Mouse (Mus musculus) embryo, embryonic 11.5 days (tissue): ENCODE measurements at regions not wholly inside any gene's neighbourhood (a gene's known extent, or its start where the extent isn't known, plus 50 kb on each side); places are given as distances from the start of the nearest gene placed in this dataset.
A peak's percentile ranks its signal among the peaks of the same experiment; 100 is the strongest.

Source experiments
- DNase-seq: peaks from one replicate; pipeline ENCODE4 v3.0.0-alpha.2; 2012; ENCODE audit warnings: low read depth, low spot score

DNA sequence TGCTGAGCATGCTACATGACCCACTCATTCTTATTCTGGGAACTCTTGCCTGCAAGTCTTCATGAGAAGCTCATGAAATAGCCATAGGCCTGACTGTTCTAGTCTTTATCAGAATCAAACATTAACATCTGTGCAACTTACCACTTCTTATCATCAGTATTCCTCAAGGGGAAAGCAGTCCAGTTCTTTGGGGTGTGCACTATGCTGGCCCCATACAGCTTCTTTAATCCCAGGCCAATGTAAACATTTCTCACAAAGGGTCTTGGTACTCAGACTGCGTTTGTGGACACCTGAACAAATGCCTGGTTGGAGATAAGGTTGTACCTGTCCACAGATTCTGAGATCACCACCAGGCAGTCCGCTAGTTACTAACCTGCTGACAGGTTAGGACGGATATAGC, 51.3 kb downstream of the 3110018I06Rik start:
- no peak for DNase-seq

DNA sequence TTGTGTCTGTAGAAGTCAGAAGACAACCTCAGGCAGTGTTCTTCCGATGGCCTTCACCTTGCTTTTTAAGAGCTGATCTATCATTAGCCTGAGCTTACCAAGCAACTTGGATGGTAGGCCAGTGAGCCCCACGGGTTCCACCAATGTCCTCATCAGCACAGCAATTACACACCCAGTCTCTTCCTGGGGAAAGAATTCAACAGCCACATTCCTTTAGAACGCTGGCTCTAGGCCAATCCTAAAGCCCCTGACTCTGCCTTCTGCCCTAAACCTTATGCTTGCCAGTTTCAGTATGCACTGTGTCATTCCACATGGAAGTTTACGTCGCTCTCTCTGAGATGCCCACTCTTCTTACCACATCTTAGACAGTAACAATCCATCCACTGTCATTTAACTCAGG, 52.8 kb downstream of the 3110018I06Rik start:
- DNase-seq = no peak

DNA sequence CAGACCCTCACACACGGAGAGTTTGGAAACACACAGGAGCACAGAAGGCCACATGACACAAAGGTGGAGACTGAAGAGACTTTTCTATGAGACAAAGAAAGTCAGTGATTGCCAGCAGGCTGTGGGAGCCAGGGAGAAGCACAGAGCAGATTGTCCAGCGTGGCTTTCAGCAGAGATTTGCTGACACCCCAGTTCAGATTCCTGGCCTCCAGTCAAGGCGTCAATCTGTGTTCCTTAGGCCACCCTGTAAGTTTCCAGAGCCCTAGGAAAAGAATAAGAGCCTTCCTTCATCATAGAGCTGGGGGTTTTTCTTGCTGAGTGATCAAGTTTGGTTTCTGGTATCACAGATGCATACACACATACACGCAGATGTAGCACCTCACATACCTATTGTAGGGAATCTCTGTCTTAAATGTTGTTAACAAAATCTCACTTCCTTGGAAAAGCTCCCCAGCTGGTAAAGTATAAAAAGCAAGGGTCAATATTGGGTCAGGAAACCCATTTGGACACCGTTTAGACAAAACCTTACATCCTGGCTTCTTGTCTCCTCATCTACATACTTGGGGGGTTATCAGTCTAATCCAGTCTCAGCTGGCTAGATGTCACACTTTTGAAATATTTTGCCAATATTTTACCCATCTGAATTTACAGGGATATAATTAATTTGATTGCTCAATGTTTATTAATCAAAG, 58.9 kb downstream of the 3110018I06Rik start:
- no peak for DNase-seq

DNA sequence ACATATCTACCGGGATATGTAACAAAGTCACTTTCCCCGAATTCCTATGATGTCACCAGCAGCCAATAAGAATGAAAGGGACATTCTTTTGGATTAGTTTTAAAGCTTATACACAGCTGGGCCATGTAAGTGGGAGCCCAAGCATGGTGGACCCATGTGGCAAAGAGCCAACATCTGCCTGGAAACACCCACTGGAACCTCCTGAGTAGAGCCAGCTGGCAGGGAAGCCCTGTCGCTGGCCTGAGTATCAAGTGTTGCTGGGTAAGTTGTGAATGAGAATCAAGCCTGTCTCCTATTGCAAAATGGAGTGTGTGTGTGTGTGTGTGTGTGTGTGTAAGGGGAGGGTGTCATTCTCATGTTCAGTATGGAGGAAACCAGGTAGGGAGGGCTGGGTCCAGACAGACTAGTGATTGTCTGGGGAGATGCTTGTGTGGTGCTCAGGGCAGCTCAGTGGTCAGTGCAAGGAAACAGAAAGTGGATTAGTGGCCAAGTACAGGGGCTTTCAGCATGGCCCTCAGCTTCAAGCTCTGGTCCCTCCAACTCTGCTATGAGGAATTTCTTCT, 59.5 kb downstream of the 3110018I06Rik start:
- DNase-seq = peak; percentile 11

DNA sequence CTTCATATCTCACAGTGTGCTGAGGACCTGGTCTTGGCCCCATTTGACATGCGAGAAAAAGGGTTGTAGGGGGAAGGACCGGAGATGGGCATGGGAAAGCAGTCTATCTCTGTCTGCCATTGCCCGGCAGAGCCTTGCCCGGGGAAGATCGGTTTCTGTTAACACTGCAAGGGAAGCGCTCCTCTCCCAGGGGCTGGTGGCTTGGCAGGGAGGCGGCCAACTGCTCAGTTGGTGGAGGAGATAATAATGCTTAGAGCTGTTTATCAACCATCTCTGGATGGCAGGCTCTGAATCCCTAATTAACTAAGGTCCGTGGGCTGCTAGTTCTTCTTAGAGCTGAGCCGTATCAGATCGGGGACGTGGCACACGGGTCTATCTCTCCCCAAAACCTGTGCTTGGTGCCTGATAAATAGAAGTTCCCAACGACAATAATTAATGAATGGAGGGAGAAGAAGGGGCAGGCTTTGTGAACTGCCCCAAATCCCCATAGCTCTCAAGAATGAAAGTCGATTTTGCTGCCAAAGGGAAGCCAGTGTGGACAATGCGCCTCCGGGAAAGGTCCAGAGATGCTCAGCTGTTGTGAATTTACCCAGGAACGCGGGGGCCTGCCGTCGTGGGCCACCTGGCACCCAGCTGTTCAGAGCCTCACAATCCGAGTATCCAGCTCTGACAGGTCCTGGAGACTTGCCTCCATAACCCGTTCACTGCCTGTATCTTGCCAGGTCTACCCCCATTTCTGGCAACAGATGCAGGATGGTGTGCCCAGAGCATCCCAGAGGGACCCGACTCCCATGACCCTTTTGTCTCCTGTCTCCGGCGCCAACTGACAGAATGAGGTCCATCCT, 61.2 kb downstream of the 3110018I06Rik start:
- no peak for DNase-seq

DNA sequence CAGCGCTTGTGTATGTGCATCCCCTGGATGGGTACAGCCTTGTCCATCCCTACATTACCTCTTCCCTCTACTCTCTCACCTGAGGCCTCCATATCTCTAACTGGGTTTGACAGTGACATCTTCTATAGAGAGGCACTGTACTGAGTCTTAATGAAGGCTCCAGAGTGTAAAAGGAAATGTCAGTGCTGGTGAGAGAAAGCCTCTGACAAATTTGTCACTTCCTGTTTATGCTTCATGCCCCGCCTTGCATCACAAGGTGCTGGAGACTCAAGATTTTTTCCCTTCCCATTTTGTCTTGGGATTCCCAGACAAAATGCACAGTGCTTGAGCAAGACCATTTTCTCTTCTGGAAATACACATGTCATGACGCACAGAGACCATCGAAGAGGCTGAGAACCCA, 70.8 kb downstream of the 3110018I06Rik start:
- DNase-seq = no peak

DNA sequence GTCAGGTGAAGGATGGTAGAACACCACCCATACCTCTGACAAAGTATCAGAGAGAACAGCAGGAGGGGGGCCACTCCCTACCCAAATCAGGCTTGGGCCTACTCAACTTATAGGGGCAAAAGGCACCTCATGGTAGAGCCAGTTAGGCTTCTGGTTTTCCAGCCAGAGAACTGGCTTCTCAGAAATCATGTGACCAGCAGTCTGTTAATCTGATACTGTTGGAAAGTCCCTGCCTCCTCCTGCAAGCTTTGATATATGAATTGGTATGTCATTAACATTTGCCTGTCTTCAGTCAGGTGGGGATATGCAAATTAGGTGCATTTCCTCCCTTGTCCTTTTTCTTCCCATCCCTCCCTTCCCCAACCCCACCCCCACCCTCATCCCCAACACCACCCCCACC, 71.7 kb downstream of the 3110018I06Rik start:
- DNase-seq = no peak

DNA sequence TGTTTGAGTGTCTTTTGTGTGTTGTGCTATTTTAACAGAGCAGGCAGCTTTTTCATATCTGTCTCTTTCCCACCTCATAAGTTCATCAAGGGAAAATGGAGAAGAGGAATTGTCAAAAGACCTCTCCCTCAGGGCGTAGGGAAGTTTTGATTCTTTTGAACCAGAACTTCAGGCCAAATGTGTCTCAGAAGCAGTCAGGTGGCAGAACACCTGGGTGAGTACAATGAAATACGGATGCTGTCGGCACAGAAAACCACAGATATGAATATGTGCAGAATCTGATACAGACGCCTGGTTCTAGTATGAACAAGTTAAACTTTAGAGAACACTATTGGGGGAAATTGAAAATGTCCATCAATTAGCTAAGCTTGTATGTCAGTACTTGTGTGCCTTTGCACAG, 84.2 kb downstream of the 3110018I06Rik start:
- no peak for DNase-seq

DNA sequence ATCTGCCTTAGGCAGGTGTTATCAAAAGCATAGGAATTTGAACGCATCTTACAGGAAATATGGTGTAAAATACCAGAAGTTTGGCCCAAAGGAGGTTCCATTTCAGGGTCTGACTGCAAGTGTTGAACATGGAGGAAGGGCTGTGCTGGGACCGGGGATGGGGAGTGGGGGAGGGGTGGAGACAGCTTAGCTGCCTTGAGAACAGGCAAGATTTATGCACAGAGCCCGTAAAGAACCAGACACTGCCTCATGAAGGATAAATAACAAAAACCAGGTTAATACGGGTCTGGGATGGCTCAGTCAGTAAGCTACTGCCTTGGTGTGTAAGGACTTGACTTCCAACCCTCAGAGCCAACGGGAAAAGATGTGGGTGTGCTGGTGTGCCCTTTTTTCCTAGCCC, 91.1 kb downstream of the 3110018I06Rik start:
- peak; percentile 16 for DNase-seq

DNA sequence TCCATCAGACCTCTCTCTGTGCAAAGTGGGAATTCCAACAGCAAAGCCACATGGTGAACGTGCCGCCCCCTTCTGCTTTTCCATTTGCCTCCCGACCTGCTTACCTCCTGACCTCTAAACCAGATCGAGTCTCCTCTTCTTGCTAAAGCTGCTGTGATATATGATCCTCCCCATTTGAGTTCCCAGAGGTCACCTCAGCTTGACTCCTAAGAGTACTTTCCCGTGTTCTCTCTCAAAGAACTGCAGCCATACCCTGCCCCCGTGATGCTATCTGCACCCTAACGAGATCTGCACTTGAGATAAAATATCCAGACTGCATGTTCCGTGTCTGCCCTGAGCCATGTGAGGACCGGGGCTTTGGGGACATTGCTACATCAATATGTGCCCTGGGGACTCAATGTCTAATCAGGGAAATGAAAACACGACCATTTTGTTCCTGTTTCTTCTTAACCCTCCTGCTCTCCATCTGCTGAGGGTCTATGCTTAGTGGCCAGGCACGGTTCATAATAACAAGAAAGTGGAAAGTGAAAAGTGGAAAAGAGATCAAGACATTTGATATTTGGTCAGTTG, 94.8 kb downstream of the 3110018I06Rik start:
- DNase-seq = no peak

DNA sequence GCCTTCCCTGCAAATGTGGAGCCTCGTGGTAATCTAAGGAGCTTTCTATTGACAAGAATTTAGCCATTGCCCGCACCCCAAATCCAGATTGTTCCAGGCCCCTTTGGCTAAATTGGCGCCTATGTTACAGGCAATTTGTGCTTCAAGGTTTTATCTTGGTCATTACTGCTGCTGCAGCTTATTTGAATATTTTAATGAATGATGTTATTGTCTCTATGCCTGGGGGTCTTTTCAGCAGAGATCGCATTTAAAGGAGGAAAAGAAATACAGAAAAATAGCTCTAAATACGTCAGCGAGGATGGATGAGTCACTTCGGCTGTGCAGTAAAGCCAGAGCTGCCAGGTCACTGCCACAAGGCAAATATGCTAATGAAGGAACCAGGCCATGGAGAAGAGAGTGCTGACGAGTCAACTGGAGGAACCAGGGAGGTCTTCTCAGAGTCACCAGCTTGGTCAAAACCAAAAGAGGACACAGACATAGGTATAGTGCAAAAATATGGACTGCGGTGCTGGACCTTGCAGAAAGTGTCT, 97.3 kb downstream of the 3110018I06Rik start:
- no peak for DNase-seq

DNA sequence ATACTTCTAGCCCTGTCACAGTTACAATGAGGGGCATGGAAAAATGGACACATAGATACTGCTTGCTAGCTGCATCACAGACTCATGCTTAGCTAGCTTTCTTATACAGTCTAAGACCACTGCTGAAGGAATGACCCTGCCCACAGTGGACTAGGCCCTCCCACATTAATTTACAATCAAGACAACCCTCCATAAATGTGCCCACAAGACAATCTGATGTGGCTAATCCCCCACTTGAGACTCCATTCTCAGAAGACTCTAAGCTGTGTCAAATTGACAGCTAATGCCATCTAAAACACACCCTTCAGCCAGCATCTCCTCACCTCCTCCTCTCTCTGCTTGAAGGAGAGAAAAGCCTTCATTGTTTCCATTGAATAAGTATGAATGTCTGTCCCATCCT, 107.8 kb downstream of the 3110018I06Rik start:
- DNase-seq = no peak

DNA sequence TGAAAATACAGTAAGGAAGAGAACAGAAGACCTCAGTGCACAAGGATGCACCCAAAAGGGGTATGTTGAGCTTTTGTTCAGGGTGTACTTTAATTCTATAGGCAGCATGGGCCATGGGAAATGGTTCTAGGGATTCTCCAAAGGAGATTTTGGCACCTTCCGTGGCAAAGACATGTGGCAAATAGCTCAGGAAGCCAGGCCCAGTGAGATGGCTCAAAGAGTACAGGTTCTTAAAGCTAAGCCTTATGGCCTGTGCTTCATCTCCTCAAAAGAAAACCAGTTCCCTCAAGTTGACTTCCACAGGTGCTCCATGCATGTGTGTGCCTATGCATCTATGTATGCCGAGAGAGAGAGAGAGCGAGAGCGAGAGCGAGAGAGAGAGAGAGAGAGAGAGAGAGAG, 112.1 kb downstream of the 3110018I06Rik start:
- DNase-seq = no peak

DNA sequence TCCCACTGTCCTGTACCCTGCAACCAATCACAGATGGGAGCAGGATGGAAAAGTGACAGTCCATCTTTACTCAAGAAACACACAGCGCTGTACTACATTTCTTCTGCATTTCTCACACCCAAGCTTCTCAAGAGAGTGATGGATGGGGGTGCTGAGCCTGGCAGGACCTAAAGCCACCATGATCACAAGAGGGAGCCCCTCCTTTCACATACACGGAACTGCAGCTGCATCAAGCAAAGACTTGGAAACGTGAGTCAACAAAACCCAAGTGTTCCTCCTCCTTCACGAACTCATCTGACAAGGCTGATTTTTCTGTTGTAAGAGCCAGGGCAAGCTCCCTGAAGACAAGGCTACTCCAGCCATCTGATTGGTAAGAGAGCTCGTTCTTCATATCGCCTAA, 120.5 kb downstream of the 3110018I06Rik start:
- DNase-seq = no peak

DNA sequence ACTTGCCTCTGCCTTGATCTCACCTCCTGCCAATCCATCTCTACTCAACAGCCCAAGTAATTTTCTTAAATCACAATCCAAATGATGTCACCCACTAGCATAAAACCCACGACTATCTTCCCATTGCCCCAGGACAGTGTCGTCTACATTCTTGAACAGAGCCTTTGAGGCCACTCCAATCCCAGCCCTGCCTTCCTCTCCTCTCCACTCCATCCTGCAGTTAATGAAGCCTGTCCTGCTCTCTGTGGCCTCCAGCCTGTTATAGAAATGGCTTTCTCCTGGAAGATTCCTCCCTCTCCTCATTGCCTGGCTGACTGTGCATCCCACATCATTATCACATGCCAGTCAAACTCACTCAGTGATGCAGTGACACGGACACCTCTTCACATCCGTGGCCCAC, 121.6 kb downstream of the 3110018I06Rik start:
- no peak for DNase-seq

DNA sequence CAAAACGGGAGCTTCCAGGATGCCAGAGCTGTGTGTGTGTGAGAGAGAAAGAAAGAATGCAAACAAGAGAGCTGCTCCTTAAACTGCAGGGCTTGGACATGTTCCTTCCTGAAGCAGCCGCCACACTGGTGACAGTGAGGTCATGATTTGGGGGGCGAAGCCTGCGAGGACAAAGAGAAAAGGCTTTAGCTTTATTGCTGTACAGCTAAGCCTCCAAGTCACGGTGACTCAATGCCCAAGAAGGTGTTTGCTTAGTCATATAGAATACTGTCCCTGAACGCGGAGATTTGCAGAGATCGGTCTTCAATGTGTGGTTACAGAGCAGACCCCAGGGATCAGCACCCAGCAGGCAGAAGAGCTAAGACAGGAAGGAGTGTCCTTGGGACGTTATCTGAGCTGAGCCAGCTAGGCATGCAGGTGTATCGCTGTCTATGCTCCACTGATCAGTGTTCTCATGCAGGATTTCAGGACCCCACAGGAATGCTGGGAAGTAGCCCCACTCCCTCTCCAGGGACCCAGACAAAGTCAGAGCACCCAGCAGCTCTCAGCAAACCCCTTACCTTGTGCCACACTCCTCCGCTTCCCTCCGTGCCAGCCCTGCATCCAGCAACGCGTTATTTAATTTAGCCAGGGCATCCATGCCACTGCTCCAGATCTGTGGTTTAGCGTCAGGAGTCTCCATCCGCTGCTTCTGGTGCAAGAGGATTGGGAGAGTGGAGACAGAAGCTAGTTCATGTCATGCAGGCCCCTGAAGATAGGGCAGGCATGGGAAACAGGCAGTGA, 129.0 kb downstream of the 3110018I06Rik start:
- DNase-seq = no peak

DNA sequence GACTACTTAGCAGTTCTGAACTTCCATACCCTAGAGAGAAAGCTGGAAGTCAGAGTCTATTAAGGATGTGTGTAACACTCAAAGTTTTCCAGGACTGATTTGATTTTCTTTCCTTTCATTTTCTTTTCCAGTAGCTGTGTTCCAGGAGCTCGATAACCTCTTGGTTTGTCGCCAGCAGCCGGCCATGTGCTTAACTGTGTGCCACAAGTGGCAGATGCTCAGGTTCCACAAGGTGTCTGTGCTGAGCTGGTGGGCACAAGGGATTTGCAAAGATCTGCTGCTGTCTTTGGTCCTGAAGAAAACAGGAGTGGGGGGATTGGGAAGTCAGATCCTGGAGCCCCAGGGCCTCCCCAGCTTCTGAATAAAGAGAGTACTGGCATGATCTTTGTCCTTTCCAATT, 136.0 kb downstream of the 3110018I06Rik start:
- no peak for DNase-seq

DNA sequence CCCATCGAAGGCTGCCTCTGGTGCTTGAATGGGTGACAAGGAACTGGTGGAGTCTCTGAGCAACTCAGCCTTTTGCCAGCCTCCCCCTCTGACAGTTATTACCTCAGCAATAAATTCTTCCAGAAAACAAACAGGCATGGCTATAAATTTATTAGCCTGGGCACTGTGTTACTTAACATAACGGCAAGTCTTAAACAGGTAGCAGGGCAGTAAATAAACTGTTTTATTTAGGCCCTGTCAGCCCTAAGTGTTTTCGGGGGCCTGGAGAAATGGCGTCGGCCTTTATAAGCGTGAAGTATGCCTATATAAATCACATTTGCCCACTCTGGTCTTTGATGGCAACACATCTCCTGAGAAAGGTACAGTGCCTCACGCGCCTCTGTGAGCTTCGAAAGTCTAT, 159.6 kb downstream of the 3110018I06Rik start:
- no peak for DNase-seq

DNA sequence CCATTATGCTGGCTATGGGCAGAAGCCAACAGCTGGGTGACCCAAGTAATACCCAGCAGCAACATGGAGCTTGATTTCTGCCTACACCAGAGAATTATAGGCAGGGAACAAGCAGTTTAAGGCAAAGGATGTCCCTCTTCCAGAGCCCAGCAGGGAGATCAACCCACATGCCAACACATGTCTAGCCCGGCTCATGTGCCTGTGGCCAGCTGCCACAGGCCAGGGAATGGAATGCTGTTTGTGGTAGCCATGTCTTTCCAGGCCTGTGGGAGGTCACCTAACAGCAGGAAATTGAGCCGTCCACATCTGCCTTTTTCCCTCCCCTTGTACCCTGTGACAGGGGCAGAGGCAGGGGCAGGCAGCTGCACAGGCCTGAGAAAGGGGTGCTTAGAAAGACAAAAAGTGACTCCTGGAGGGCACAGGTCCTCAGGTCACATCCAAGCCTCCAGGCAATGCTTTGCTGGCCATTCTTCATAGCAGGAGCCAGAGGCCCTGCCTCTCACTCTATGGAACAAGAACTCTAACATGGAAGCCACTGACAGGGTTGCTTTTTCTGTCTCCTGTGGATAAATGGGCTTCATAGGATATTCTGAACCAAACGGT, 163.8 kb downstream of the 3110018I06Rik start:
- DNase-seq = no peak

DNA sequence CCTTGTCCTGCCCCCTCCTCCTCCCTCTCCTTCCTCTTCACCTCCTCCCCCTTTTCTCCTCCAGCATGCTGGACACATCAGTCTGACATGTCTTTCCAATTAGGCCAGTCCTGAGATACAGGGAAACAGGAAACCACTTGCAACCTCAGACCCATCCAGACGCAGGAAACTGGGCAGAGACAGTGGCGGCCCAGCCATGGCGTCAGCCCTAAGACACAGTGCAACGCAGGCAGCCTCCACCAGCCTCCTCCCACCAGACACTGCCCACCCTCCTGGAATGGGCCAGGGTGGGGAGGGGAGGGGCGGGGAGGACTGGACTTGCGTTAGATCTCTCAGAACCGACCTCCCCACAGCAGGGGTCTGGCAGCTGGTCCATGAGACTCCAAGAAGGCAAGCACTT, 164.7 kb downstream of the 3110018I06Rik start:
- peak; percentile 26 for DNase-seq

DNA sequence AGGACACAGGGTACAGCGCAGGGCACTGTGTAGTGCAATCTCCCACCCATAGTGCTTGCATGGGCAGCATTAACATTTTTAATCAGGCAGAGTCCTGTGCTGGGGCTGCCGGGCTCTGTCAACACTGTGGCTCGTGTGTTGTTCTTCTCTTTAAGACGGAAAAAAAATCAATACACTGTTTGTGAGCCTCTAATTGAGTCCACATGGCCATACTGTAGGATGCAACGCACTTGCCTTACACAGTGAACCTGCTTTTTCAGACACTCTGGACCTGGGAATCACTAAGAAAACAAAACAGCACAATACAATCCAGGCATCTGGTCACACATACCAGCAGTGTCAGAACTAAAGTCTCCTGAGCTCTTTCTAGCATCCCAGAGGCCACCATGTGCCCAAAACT, 168.4 kb downstream of the 3110018I06Rik start:
- DNase-seq = no peak
